Mouse (Mus musculus) ES-Bruce4 (cell line): Measurements from ENCODE around the gene Tsfm.

Experiments used
- CTCF ChIP-seq: IDR thresholded peaks from one replicate; pipeline ENCODE4 v1.8.1; 2011; ENCODE audit warnings: low read depth, low read length
- POLR2A ChIP-seq: IDR thresholded peaks from one replicate; pipeline ENCODE4 v1.8.1; 2011; ENCODE audit warnings: low read length; ENCODE audit not compliant: insufficient read depth

DNA sequence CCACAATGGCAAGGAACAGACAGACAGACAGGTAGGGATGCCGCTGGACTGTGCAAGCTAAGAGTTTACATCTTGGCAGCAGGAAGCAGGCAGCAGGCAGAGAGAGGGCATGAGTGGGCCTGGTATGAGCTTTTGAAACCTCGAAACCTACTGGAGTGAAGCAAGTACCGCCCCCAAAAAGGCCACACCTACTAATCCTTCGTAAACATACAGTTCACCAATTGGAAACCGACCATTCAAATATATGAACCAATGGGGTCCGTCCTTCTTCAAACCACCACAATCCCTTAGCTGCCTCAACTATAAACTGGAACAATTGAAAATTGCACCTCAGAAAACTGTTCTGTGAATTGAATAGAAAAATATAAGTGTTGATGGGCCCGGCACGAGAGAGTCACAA, 66.8 kb downstream of the Tsfm start:
- TF ChIP-seq CTCF (no peak), POLR2A (no peak)
